Mouse (Mus musculus): Measurements from ENCODE around the gene Ccnl2. TPM values are rescaled to one million over a fixed set of nuclear protein-coding genes. Genes with fewer than 3 reads are reported as not detected.

Ccnl2 gene
- polyA plus RNA-seq, 1 experiment from 2014 or later, result 150 TPM

GRCm38 (mm10) chr4:155847591-155848352, 35.5 kb downstream of the Ccnl2 start:
- H3K4me1 ChIP-seq, result peaks cover 28% of the 10 kb centered on the region
- H3K4me3 ChIP-seq, result peak overlapping the region; percentile 83

GRCm38 (mm10) chr4:155848434-155849095, 36.3 kb downstream of the Ccnl2 start:
- H3K4me3 ChIP-seq, result peak overlapping the region; percentile 83
- H3K36me3 ChIP-seq, result peaks cover 8% of the 10 kb centered on the region
- H3K4me1 ChIP-seq, result peaks cover 28% of the 10 kb centered on the region
- H3K9me3 ChIP-seq, result no peaks in the 10 kb centered on the region
- H3K27me3 ChIP-seq (ENCODE audit: insufficient read depth, poor library complexity, severe bottlenecking), result no peaks in the 10 kb centered on the region
- DNase-seq (ENCODE audit: low spot score), result no peak
- no peak overlapping the region for H3K27ac ChIP-seq
- WGBS, result 67% methylated on average over 7 of the region's 7 CpGs

More at GRCm38 (mm10) chr4:155847591-155848352, 35.5 kb downstream of the Ccnl2 start:
- Histone ChIP-seq H3K36me3 (peaks cover 14% of the 10 kb centered on the region), H3K27ac (peak overlapping the region; percentile 91), H3K9me3 (no peaks in the 10 kb centered on the region), H3K27me3 (ENCODE audit: insufficient read depth, poor library complexity, severe bottlenecking) (no peaks in the 10 kb centered on the region)
- no peak for DNase-seq (ENCODE audit: low spot score)
- WGBS, result 2% methylated on average over 65 of the region's 69 CpGs

- Histone ChIP-seq H3K27ac (no peak overlapping the region), H3K36me3 (peaks cover 10% of the 10 kb centered on the region; the same call in 1 of the 2 replicates), H3K4me1 (peaks cover 28% of the 10 kb centered on the region), H3K9me3 (no peaks in the 10 kb centered on the region), H3K27me3 (ENCODE audit: insufficient read depth, poor library complexity, severe bottlenecking) (no peaks in the 10 kb centered on the region), H3K4me3 (no peak overlapping the region)
- no peak for DNase-seq (ENCODE audit: low spot score)
- 89% methylated on average over 2 of the region's 2 CpGs for WGBS
Observed at GRCm38 (mm10) chr4:155849391-155849790, 37.1 kb downstream of the Ccnl2 start.

- no peak for DNase-seq (ENCODE audit: low spot score)
- 94% methylated on average over 3 of the region's 3 CpGs for WGBS
- Histone ChIP-seq H3K27me3 (ENCODE audit: insufficient read depth, poor library complexity, severe bottlenecking) (no peaks in the 10 kb centered on the region), H3K27ac (no peak overlapping the region), H3K4me3 (no peak overlapping the region), H3K9me3 (no peaks in the 10 kb centered on the region), H3K4me1 (peaks cover 28% of the 10 kb centered on the region), H3K36me3 (peaks cover 15% of the 10 kb centered on the region)
Observed at GRCm38 (mm10) chr4:155849792-155850451, 37.6 kb downstream of the Ccnl2 start.

GRCm38 (mm10) chr4:155851368-155851767, 39.1 kb downstream of the Ccnl2 start:
- H3K36me3 ChIP-seq, result peaks cover 30% of the 10 kb centered on the region
- 81% methylated on average over 3 of the region's 3 CpGs for WGBS

GRCm38 (mm10) chr4:155851951-155852411, 39.7 kb downstream of the Ccnl2 start:
- H3K36me3 ChIP-seq, result peaks cover 36% of the 10 kb centered on the region
- no peaks in the 10 kb centered on the region for H3K27me3 ChIP-seq (ENCODE audit: insufficient read depth, poor library complexity, severe bottlenecking)
- no peak overlapping the region for H3K4me3 ChIP-seq
- peaks cover 21% of the 10 kb centered on the region for H3K4me1 ChIP-seq
- no peak overlapping the region for H3K27ac ChIP-seq
- no peaks in the 10 kb centered on the region for H3K9me3 ChIP-seq
- no peak for DNase-seq (ENCODE audit: low spot score)
- WGBS, result 87% methylated on average over 2 of the region's 2 CpGs

More at GRCm38 (mm10) chr4:155851368-155851767, 39.1 kb downstream of the Ccnl2 start:
- no peak for DNase-seq (ENCODE audit: low spot score)
- peaks cover 27% of the 10 kb centered on the region for H3K4me1 ChIP-seq
- no peaks in the 10 kb centered on the region for H3K27me3 ChIP-seq (ENCODE audit: insufficient read depth, poor library complexity, severe bottlenecking)
- H3K9me3 ChIP-seq, result no peaks in the 10 kb centered on the region
- H3K27ac ChIP-seq, result no peak overlapping the region
- H3K4me3 ChIP-seq, result no peak overlapping the region

GRCm38 (mm10) chr4:155853421-155853820, 41.1 kb downstream of the Ccnl2 start:
- no peak for DNase-seq (ENCODE audit: low spot score)
- Histone ChIP-seq H3K4me1 (peaks cover 12% of the 10 kb centered on the region), H3K27me3 (ENCODE audit: insufficient read depth, poor library complexity, severe bottlenecking) (no peaks in the 10 kb centered on the region), H3K9me3 (no peaks in the 10 kb centered on the region), H3K4me3 (no peak overlapping the region), H3K36me3 (peaks cover 50% of the 10 kb centered on the region), H3K27ac (no peak overlapping the region)
- 88% methylated on average over 9 of the region's 9 CpGs for WGBS

- H3K4me3 ChIP-seq, result no peak overlapping the region
- no peak overlapping the region for H3K27ac ChIP-seq
- no peaks in the 10 kb centered on the region for H3K27me3 ChIP-seq (ENCODE audit: insufficient read depth, poor library complexity, severe bottlenecking)
- H3K4me1 ChIP-seq, result 0 out of 2 replicates have a peak, but pooled peaks cover 5% of the 10 kb centered on the region
- DNase-seq (ENCODE audit: low spot score), result no peak
- 96% methylated on average over 12 of the region's 12 CpGs for WGBS
- H3K9me3 ChIP-seq, result no peaks in the 10 kb centered on the region
- peaks cover 55% of the 10 kb centered on the region for H3K36me3 ChIP-seq
Observed at GRCm38 (mm10) chr4:155854991-155855390, 42.7 kb downstream of the Ccnl2 start.

- Histone ChIP-seq H3K4me1 (0 out of 2 replicates have a peak, but pooled peaks cover 5% of the 10 kb centered on the region), H3K27me3 (ENCODE audit: insufficient read depth, poor library complexity, severe bottlenecking) (no peaks in the 10 kb centered on the region), H3K27ac (no peak overlapping the region), H3K4me3 (no peak overlapping the region), H3K36me3 (peaks cover 58% of the 10 kb centered on the region), H3K9me3 (no peaks in the 10 kb centered on the region)
- 89% methylated on average over 12 of the region's 12 CpGs for WGBS
- no peak for DNase-seq (ENCODE audit: low spot score)
Observed at GRCm38 (mm10) chr4:155856071-155856470, 43.8 kb downstream of the Ccnl2 start.

GRCm38 (mm10) chr4:155856881-155857280, 44.6 kb downstream of the Ccnl2 start:
- Histone ChIP-seq H3K36me3 (peaks cover 58% of the 10 kb centered on the region), H3K4me3 (no peak overlapping the region), H3K27me3 (ENCODE audit: insufficient read depth, poor library complexity, severe bottlenecking) (no peaks in the 10 kb centered on the region), H3K4me1 (0 out of 2 replicates have a peak, but pooled peaks cover 5% of the 10 kb centered on the region), H3K9me3 (no peaks in the 10 kb centered on the region), H3K27ac (no peak overlapping the region)
- no peak for DNase-seq (ENCODE audit: low spot score)
- 83% methylated on average over 3 of the region's 3 CpGs for WGBS

- WGBS, result 14% methylated on average over 13 of the region's 13 CpGs
- DNase-seq (ENCODE audit: low spot score), result peak; percentile 94
- Histone ChIP-seq H3K4me3 (no peak overlapping the region), H3K27me3 (ENCODE audit: insufficient read depth, poor library complexity, severe bottlenecking) (no peaks in the 10 kb centered on the region), H3K4me1 (0 out of 2 replicates have a peak, but pooled peaks cover 2% of the 10 kb centered on the region), H3K9me3 (no peaks in the 10 kb centered on the region), H3K27ac (no peak overlapping the region), H3K36me3 (peaks cover 49% of the 10 kb centered on the region)
Observed at GRCm38 (mm10) chr4:155859318-155859717, 47.0 kb downstream of the Ccnl2 start.

GRCm38 (mm10) chr4:155861787-155862186, 49.5 kb downstream of the Ccnl2 start:
- Histone ChIP-seq H3K4me3 (no peak overlapping the region), H3K9me3 (no peaks in the 10 kb centered on the region), H3K4me1 (0 out of 2 replicates have a peak, but pooled peaks cover 2% of the 10 kb centered on the region), H3K27ac (no peak overlapping the region), H3K36me3 (peaks cover 41% of the 10 kb centered on the region), H3K27me3 (ENCODE audit: insufficient read depth, poor library complexity, severe bottlenecking) (no peaks in the 10 kb centered on the region)
- WGBS, result 87% methylated on average over 7 of the region's 7 CpGs
- no peak for DNase-seq (ENCODE audit: low spot score)
